ENCODE assay signal across 8 mouse cellular contexts in genomic region chr4:45142411-45142810, GRCm38 (mm10). TPM values are rescaled to one million over a fixed set of nuclear protein-coding genes. Genes with fewer than 3 reads are reported as not detected.
A peak's percentile ranks its signal among the peaks of the same experiment; 100 is the strongest.
DNase-seq lines count a peak whose midpoint lies in the region; ATAC-seq lines count a peak whose summit lies in the region.

No protein-coding gene starts in this region.

- H3K27ac ChIP-seq in neural tube, embryonic 11.5 days (ENCODE audit: low read depth, low read length) = no peak overlapping the region
- H3K27ac ChIP-seq in forebrain, embryonic 13.5 days = no peak overlapping the region
- H3K27ac ChIP-seq in limb, embryonic 13.5 days = no peak overlapping the region

- no peak overlapping the region for H3K4me3 ChIP-seq in neural tube, embryonic 11.5 days (ENCODE audit: low read depth, low read length)
- no peak overlapping the region for H3K4me3 ChIP-seq in forebrain, embryonic 13.5 days
- no peak overlapping the region for H3K4me3 ChIP-seq in limb, embryonic 13.5 days

- H3K9me3 ChIP-seq in neural tube, embryonic 11.5 days (ENCODE audit: control insufficient read depth, low read length) = no peaks in the 10 kb centered on the region
- no peaks in the 10 kb centered on the region for H3K9me3 ChIP-seq in forebrain, embryonic 13.5 days (replicated peaks)
- H3K9me3 ChIP-seq in limb, embryonic 13.5 days = no peaks in the 10 kb centered on the region

- no peak overlapping the region for H3K9ac ChIP-seq in neural tube, embryonic 11.5 days (ENCODE audit: low read length)
- no peak overlapping the region for H3K9ac ChIP-seq in forebrain, embryonic 13.5 days
- H3K9ac ChIP-seq in limb, embryonic 13.5 days = no peak overlapping the region

- no peaks in the 10 kb centered on the region for H3K4me1 ChIP-seq in neural tube, embryonic 11.5 days (ENCODE audit: control insufficient read depth, insufficient read depth, low read length)
- peaks cover 17% of the 10 kb centered on the region for H3K4me1 ChIP-seq in forebrain, embryonic 13.5 days
- no peaks in the 10 kb centered on the region for H3K4me1 ChIP-seq in limb, embryonic 13.5 days

- ATAC-seq in neural tube, embryonic 11.5 days (ENCODE audit: insufficient read depth, low FRiP score, low TSS enrichment) = no peak
- ATAC-seq in forebrain, embryonic 13.5 days = no peak
- ATAC-seq in limb, embryonic 13.5 days (ENCODE audit: low FRiP score, low read depth) = peak; percentile 19; the same call in 1 of the 2 replicates

- peak; percentile 11 for DNase-seq in neural tube, embryonic 11.5 days (ENCODE audit: low spot score)
- DNase-seq in neural tube, embryonic 10.5 days (ENCODE audit: extremely low spot score, low spot score) = no peak
- DNase-seq in retina, embryonic 14.5 days (ENCODE audit: low spot score) = peak; percentile 41
- DNase-seq in urinary bladder, adult 18-20 months (ENCODE audit: low spot score in 2 of 2) = no peak
- DNase-seq in kidney, adult 11 months = no peak
- DNase-seq in testis, postnatal 14 days (ENCODE audit: low spot score) = no peak

- no peaks in the 10 kb centered on the region for H3K27me3 ChIP-seq in neural tube, embryonic 11.5 days (ENCODE audit: control insufficient read depth, insufficient read depth, low read length)
- 0 out of 2 replicates have a peak, but pooled peaks cover 3% of the 10 kb centered on the region for H3K27me3 ChIP-seq in forebrain, embryonic 13.5 days
- no peaks in the 10 kb centered on the region for H3K27me3 ChIP-seq in limb, embryonic 13.5 days

- 62% methylated on average over 11 of the region's 11 CpGs for WGBS in neural tube, embryonic 11.5 days
- 29% methylated on average over 11 of the region's 11 CpGs for WGBS in forebrain, embryonic 13.5 days
- WGBS in limb, embryonic 13.5 days = 40% methylated on average over 11 of the region's 11 CpGs

- no peaks in the 10 kb centered on the region for H3K36me3 ChIP-seq in neural tube, embryonic 11.5 days (ENCODE audit: control insufficient read depth, insufficient read depth, low read length)
- H3K36me3 ChIP-seq in forebrain, embryonic 13.5 days (ENCODE audit: poor library complexity, severe bottlenecking) = no peaks in the 10 kb centered on the region
- H3K36me3 ChIP-seq in limb, embryonic 13.5 days = no peaks in the 10 kb centered on the region

- H3K4me2 ChIP-seq in neural tube, embryonic 11.5 days (ENCODE audit: low read depth) = no peak overlapping the region
- H3K4me2 ChIP-seq in forebrain, embryonic 13.5 days = peak overlapping the region; percentile 7; the same call in 1 of the 2 replicates
- H3K4me2 ChIP-seq in limb, embryonic 13.5 days (replicated peaks) = no peak overlapping the region

RNA-seq across cellular contexts. Expression of gene Tomm5, which starts 34.5 kb away (rescaled TPM):
- polyA plus RNA-seq in neural tube, embryonic 11.5 days (2014; fragmentation: Nextera tagmentation; extraction: Ambion mirVana) = 168 and 187 TPM in 2 replicates
- polyA plus RNA-seq in forebrain, embryonic 13.5 days (2015; fragmentation: Nextera tagmentation; extraction: Ambion mirVana) = 173 and 181 TPM in 2 replicates
- 213 and 223 TPM in 2 replicates for polyA plus RNA-seq in limb, embryonic 13.5 days (2015; fragmentation: Nextera tagmentation; extraction: Ambion mirVana)

RNA-seq across cellular contexts. Expression of gene Frmpd1, which starts 42.3 kb away (rescaled TPM):
- polyA plus RNA-seq in neural tube, embryonic 11.5 days (2014; fragmentation: Nextera tagmentation; extraction: Ambion mirVana) = 2.9 and 3.4 TPM in 2 replicates
- polyA plus RNA-seq in forebrain, embryonic 13.5 days (2015; fragmentation: Nextera tagmentation; extraction: Ambion mirVana) = 0.73 and 0.98 TPM in 2 replicates
- polyA plus RNA-seq in limb, embryonic 13.5 days (2015; fragmentation: Nextera tagmentation; extraction: Ambion mirVana) = 2.8 and 4.6 TPM in 2 replicates

RNA-seq across cellular contexts. Expression of gene Fbxo10, which starts 58.0 kb away (rescaled TPM):
- 9.8 TPM in 2 replicates for polyA plus RNA-seq in neural tube, embryonic 11.5 days (2014; fragmentation: Nextera tagmentation; extraction: Ambion mirVana)
- polyA plus RNA-seq in forebrain, embryonic 13.5 days (2015; fragmentation: Nextera tagmentation; extraction: Ambion mirVana) = 14.2 and 16.4 TPM in 2 replicates
- polyA plus RNA-seq in limb, embryonic 13.5 days (2015; fragmentation: Nextera tagmentation; extraction: Ambion mirVana) = 17.9 and 19.2 TPM in 2 replicates

Comparison
In these comparisons a context has a peak if more than half of its experiments do, and no peak if none do; other contexts are left out.
1. DNase-seq: peak in neural tube, embryonic 11.5 days (single experiment) and retina, embryonic 14.5 days (single experiment); none in neural tube, embryonic 10.5 days (single experiment), urinary bladder, adult 18-20 months (0 of 2), kidney, adult 11 months (single experiment) and testis, postnatal 14 days (single experiment).